ENCODE assay signal across 9 mouse cellular contexts in genomic region chr10:44447001-44447400, GRCm38 (mm10).
"Had no signal": no experiment of that assay in that cellular context is flagged by ENCODE, and none has a peak within 500 bp of the region (broad histone marks: within the 10 kb centered on the region; RNA-seq: fewer than 3 reads in every experiment).

No protein-coding gene starts in this region.

- ATAC-seq: hindbrain, postnatal 0 days; liver, embryonic 12.5 days; midbrain, embryonic 13.5 days had no signal

- H3K27ac ChIP-seq: hindbrain, postnatal 0 days; kidney, postnatal 0 days; liver, embryonic 12.5 days; midbrain, embryonic 13.5 days had no signal

- H3K4me3 ChIP-seq: left cerebral cortex, adult 2 months; limb, embryonic 10.5 days; liver, embryonic 12.5 days; lung, embryonic 15.5 days; midbrain, embryonic 13.5 days had no signal

- H3K9ac ChIP-seq: liver, embryonic 12.5 days; lung, embryonic 15.5 days; midbrain, embryonic 13.5 days had no signal

- H3K4me1 ChIP-seq: midbrain, embryonic 13.5 days had no signal

- H3K4me2 ChIP-seq: midbrain, embryonic 13.5 days had no signal

- H3K9me3 ChIP-seq: limb, embryonic 10.5 days; liver, embryonic 12.5 days; lung, embryonic 15.5 days; midbrain, embryonic 13.5 days had no signal

- H3K36me3 ChIP-seq: liver, embryonic 12.5 days; lung, embryonic 15.5 days; midbrain, embryonic 13.5 days had no signal

- DNase-seq: kidney, adult 9 months; right cerebral cortex, postnatal 14 days had no signal

- H3K27me3 ChIP-seq: lung, embryonic 15.5 days had no signal
